Mouse (Mus musculus) ES-E14 (cell line): ENCODE measurements around the gene Pbx3.

Source experiments
- CHD2 ChIP-seq: IDR thresholded peaks from 2 replicates; pipeline ENCODE4 v1.6.1; 2014; ENCODE audit warnings: mild to moderate bottlenecking, low read depth, low read length, inconsistent platforms
- HCFC1 ChIP-seq: IDR thresholded peaks from 2 replicates; pipeline ENCODE4 v1.6.1; 2012; ENCODE audit warnings: low read length, inconsistent platforms, borderline replicate concordance; ENCODE audit not compliant: insufficient read depth

GRCm38 (mm10) chr2:34408341-34408740 lies 35.4 kb upstream of the Pbx3 start:
- no peak for TF ChIP-seq HCFC1
- TF ChIP-seq CHD2, result no peak
